Mouse (Mus musculus): ENCODE measurements around the gene Egr4.

Egr4 gene

DNA sequence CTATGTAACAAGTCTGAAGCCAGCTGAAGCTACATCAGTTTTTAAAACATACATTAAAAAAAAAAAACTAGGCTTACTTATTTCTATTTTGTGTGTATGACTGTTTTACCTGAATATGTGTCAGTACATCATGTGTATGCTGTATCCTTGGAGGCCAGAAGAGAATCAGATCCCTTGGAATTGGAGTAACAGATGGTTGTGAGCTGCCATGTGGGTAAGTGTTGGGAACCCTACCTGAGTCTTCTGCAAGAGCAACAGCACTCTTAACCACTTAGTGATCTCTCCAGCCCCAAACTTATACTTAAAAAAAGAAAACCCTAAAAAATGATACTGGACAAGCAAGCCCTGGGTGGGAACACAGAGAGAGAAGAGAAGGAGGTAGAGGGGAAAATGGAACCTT, 16.4 kb downstream of the Egr4 start:
- DNase-seq (ENCODE audit: low spot score in 2 of 2): no peak

DNA sequence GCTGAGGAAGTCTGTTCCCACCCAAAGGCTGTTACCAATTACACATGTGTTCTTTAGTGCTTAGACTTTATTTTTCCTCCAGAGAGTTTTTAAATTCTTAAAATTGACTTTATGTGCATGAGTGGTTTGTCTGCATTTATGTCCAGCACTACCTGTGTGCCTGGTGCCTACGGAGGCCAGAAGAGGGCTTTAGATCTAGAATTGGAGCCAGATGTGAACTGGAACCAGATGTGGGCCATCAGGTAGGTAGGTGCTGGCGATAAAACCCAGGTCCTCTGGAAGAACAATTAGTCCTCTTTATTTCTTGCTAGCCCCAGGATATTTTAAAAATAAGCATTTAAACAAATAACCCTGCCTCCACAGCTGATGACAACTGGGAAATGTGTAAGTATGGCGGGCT, 21.8 kb downstream of the Egr4 start:
- DNase-seq (ENCODE audit: low spot score in 2 of 2): no peak

DNA sequence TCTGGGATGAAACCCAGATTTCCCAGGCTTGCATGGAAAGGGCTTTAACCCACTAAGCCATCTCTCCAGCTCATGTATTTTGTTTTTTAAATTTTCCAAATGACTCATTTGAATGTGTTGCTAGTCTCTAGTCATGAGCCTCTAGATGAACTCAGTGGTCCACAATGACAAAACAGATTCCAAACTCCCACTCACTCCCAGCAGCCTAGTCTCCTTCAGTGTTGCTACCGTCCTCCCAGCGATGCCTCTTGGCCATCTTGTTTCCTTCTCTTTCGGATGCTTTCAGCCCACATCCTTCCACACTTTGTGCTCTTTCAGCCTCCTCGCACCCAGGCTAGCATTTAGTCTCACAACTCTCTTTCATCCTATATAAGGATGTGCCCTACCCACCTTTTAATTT, 23.1 kb downstream of the Egr4 start:
- no peak for DNase-seq (ENCODE audit: low spot score in 2 of 2)

DNA sequence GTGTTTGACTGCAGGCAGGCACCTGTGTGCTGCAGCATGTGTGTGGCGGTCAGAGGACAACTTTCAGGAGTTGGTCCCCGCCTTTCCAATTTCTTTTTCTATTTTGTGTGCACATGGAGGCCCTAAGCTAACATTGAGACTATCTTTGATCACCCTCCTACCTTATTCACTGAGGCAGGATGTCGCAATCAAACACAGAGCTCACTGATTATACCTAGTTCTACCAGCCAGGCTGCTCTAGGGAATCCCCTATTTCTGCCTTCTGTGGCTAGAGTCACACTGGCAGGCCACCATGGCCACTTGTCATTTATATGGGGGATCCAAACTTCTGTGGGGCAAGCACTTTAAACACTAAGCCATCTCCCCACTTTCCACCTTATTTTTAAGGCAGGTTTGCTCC, 23.7 kb downstream of the Egr4 start:
- DNase-seq (ENCODE audit: low spot score in 2 of 2): no peak

DNA sequence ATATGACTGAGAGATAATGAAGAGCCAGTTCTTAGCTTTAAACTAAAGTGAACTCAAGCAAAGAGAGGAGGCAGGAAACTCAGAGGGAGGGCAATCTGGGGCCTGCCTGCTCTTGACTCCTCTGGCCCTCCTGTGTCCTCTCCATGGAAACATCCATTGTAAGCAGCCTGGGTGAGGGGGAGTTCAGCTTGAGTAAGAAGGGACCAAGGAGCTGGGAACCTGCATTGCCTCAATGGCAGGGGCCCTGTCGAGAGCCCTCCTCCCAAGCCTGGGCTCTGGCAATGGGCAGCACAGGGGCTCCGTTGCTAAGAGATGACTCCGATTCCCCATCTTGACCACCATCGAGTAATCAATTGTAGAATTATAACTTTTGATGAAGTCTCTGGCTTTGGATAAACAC, 24.9 kb downstream of the Egr4 start:
- no peak for DNase-seq (ENCODE audit: low spot score in 2 of 2)

DNA sequence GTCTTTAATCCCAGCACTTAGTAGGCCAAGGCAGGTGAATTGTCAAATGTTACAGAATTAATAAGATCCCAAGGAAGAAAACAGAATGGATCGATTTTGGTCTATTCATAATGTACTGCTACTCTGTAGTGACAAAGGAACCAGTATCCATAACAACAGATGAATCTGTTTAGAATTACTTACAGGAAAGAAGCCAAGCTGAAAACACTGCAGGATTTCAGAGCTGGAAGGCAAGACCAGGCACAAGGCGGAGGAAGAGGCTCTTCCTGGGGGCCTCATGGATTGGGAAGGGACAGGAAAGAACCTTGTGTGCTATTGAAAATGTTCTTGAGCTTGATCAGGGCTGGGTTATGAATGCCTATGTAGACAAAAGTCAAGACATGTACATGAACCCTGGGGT, 27.7 kb downstream of the Egr4 start:
- no peak for DNase-seq (ENCODE audit: low spot score in 2 of 2)

DNA sequence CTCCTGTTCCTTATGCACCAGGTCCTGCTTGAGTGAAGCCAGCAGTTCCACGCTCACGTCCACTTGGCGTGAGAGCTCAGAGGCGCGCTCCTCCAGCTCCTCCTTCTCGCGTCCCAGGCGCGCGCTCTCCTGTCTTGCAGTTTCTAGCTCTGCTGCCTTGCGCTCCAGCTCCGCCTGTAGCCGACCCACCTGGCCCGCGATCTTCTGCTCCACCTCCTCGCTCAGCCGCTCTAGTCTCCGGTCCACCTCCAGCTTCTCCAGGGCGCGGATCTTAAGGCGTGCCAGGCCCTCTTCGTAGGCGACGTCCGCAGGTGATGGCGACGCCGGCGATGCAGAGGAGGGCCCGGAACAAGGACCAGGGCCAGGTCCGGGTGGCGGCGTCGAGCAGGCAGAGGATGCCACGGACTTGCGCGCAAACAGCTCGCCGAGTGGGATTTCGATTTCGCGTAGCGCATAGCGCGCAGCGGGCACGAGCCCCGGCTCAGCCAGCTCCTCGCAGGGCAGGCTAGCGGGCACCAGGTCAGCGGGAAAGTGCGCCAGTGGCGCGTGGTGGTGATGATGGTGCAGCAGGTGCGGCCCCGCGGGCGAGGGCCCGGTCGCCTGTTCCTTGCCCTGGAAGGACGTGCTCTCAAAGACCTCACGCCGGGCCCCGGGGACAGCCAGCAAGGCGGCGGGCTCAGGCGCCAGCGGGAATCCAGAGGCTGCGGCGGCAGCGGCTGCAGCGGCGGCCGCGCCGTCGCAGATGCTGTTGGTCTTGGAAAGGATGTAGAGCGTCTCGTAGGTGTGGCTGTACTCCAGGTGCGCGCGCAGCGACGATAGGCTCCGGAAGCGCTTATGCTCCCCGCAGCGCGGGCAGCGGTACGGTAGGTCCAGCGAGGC, 29.3 kb downstream of the Egr4 start:
- DNase-seq (ENCODE audit: low spot score in 2 of 2): peak in 1 of 2 experiments; percentile 34

DNA sequence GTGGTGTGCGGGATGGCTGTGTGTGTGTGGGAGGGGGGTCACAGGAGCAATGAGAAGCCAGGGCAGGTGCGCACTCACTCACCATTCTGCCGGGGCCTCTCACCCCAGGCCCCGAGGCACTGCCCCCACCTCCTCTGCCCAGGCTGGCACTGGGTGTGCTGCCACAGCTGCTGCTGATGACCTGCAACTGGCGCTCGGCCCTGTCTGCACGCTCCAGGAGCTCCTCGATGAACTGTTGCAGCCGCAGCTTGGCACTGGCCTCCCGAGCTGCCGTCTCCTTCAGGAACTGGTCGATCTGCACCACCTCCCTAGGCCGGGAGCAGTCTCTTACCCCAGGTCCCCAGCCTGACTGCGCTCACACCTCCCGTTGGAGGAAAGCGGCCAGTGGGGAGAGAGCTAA, 32.7 kb downstream of the Egr4 start:
- no peak for DNase-seq (ENCODE audit: low spot score in 2 of 2)

DNA sequence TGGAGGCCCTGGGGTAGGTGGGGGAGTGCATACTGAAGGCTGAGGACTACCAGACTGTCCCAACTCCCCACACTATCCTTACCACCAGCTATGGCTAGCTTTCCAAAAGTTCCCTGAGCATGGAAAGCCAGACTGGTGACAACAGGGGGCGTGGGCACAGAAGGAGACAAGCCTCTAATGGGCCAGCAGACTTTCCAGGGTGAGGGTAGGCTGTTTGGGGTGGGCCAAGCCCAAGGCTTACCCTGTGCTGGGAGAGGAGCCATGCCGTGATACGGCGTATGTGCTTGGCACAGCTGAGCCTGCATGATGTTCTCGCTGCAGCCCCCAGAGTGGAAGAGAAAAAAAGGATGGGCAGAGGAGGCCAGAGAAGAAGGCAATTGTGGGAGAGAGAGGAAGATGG, 33.4 kb downstream of the Egr4 start:
- DNase-seq (ENCODE audit: low spot score in 2 of 2): no peak

DNA sequence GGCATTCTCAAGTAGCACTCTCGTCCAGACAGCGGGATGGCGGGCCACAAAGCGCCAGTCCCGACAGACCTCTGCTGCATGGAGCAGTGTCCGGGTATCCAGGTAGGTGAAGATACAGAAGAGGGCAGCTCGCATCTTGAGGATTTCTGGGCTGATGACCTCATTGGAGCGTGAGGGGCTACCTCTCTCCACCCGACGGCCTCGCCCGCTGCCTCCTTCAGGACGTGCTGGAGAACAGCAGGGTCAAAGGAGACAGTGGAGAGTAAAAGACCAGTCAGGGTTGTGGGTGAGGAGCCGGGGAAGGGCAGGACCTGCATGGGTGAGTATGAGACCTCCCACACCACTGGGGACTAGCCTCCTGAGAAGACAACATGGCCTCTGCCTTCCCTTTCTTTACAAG, 35.0 kb downstream of the Egr4 start:
- DNase-seq (ENCODE audit: low spot score in 2 of 2): no peak

DNA sequence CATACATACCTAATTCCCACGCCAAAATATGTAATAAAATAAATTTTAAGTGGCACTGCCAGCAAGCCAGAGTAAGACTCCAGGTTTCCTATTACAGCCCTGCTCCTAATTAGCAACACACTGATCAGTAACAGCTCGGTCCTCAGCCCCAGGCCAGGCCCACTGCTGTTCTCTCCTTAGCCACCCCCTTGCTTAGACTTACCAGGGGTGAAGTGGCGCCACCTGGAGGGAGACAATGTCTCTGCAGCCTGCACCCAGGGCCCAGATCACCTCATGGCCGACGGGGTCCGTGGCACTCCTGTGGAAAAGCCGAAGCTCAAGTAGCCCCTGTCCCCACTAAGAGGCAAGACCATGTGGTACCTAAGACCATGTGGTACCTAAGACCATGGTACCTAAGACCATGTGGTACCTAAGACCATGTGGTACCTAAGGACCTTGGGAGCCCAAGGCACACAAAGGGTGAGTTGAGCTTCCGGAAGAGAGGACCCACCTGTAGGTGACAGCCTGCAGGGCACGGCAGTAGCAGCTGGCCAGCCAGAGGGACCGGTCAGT, 35.9 kb downstream of the Egr4 start:
- no peak for DNase-seq (ENCODE audit: low spot score in 2 of 2)

DNA sequence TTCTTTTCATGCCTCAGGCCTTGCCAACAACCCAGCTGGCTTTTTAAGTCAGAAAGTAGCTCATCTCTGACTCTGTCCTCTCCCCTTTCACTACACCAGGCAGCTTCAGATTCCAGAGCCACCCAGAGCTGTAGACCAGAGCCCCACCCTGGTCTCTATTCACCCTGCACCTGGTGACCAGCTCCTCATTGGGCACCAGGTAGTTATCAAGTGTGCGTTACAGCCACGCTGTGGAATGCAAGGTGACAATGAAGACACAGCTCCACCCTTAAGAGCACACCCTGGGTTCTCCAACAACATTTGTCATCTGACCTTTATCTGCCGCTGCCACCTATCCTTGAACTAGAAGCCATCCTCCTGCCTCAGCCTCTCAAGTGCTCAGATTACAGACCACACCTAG, 37.8 kb downstream of the Egr4 start:
- DNase-seq (ENCODE audit: low spot score in 2 of 2): no peak

DNA sequence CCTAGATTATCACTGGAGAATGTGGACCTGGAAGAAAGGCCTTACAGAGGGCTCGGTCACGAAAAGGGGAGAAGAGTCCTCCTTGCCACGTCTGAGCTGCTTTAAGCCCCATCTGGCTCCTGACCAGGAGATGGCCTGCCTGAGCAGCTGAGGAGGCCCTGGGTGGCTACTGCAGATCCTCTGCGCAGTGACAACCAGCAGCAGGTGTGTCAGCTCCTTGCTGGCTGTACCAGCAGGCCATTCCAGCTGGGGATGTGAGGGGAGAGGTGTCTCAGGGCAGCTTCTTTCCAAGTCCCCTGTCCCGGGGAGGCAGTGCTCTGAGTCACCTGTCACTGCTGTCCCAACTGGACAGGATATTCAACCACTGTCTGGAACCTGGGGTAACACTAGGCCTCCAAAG, 40.8 kb downstream of the Egr4 start:
- DNase-seq (ENCODE audit: low spot score in 2 of 2): no peak

DNA sequence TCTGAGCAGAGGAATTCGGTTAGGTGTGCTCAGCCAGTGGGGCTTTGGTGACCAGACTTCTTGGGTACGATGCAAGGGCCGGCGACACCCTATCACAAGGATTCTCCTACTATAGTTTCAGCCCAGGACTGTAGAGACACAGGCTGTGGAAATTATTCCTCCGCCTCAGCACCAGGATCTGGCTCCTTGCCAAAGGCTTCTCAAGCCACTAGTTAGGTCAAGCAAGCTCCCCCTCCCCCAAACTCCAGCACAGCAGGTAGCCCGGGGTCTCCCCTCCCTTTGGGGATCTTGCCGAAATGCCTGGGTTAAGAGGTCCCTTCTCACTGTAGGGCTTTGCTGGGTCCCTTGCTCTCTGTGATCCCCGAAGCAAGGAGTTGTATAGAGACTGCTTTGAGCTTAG, 41.4 kb downstream of the Egr4 start:
- DNase-seq (ENCODE audit: low spot score in 2 of 2): no peak

DNA sequence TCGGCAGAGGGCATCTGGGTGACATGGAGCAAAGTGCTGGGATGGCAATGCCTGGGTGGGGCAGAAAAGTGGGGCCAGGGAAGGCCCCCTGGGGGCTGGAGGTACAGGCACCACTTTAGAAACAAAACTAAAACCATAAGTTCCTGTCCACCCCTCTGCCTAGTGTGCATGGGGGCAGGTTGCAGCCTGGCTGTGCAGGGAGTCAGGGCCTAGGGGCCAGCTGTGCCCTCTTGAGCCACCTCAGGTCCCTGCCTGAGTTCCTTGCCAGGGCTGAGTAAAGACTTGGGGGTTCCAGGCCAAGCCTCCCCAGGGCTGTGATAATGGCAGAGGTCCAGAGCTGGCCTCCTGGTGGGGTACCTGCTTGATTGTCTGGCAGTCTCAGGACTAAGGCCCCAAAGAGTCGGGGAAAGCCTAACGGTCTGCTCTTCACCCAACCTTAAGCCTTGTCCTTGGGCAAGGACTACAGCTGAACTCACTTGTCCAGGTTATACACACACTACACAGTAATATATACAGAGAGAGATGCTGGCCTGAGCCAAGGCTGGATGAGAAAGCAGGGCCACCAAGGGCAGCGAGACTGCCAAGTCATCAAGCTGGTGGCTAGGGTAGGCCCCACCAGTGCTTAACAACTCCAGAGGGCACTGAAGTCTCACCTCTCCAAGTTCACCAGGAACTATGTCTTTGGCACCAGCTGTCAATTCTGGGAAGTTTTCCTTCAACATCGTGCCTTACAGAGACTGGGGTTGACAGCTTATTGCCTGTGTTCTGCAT, 43.5 kb downstream of the Egr4 start:
- no peak for DNase-seq (ENCODE audit: low spot score in 2 of 2)

DNA sequence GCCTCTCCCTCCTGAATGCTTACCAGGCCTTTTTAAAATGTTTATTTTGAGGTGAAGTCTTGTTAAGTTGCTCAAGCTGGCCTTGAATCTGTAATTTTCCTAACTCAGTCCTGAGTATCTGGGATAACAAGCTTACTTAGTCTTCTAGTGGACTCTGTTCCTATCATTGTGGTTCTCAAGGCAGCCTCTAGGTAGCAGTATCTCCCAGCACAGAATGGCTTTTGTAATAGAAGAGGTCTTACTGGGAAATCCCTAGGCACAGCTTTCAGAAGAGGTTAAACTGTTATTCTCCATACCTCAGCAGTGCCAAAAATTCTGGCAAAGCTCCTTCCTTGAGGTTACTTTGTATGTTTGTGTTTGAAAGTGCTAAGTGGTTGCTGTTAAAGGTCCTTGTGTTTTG, 48.0 kb downstream of the Egr4 start:
- peak in 1 of 2 experiments; percentile 45 for DNase-seq (ENCODE audit: low spot score in 2 of 2)
